Mouse (Mus musculus) mature B cell (primary cell): ENCODE results near the gene Dnase1.
"Not testable (repeated sequence)": the region's sequence is repeated elsewhere in the genome, so short reads cannot be mapped to it uniquely, and the experiment has no call there.

Source experiments
- in situ Hi-C: fragments of 300-500 bp; cut with MboI; formaldehyde crosslinking; loops from 2 replicates; pipeline ENCODE4 v1.14.3; 2019

Gene Dnase1

GRCm38 (mm10) chr16:4036807-4037206 lies at the start of gene Dnase1:
TSS of gene Dnase1 (plus strand) at chr16:4036942.
- in situ Hi-C loops, result no loop called here

GRCm38 (mm10) chr16:3988410-3988809 lies 48.3 kb upstream of the Dnase1 start:
- in situ Hi-C loops, result no loop called here

DNA sequence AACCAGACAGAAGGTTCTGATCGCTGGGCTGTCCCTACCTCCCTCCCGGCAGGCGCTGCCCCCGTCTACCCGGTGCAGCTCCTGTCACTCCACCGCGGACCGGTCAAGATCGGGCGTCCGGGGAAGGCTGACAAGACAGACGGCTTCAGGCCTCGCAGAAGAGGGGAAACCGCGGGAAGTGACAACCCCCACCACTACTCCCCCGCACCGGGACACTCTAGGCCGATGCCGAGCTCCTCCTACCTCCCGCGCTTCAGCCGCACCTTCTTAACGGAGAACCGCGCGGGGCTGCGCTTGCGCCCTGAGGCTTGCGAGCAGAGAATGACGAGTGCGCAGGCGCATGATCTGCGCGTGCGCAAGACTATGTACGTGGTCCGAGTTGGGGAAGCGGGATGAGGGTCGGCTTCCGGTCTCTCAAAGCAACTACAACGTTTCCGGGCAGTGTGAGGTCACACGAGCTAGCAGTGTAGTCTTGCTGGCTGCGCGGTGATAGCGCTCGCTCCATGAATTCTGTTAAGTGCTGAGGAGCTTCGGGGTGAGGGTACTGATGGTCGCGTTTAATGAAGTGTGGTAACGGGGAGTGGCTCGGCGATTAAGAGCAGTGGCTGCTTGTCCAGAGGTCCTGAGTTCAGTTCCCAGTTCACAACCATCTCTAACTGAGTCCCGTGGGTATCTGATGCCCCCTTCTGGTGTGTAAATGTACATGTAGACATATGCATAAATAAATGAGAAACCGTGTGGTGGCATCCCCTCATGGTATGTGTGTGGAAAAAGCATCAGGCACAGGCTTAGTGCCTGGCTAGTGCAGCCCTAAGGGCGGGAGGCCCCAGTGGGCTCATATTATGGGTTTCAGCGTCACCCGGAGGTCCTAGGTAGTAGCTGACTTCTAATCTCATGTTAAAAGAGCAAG lies 33.0 kb upstream of the Dnase1 start, which contains the start of gene Slx4:
Slx4 (minus strand) TSS at position 282 of the 910 bp plus-strand sequence.
- in situ Hi-C loops, result no loop called here

- in situ Hi-C loops, result no loop called here
Measured at GRCm38 (mm10) chr16:4012882-4013570, 23.7 kb upstream of the Dnase1 start.

- in situ Hi-C loops, result no loop called here
Measured at GRCm38 (mm10) chr16:4014040-4014668, 22.6 kb upstream of the Dnase1 start.

- in situ Hi-C loops, result not testable (repeated sequence)
Measured at GRCm38 (mm10) chr16:4016786-4017185, 20.0 kb upstream of the Dnase1 start.

DNA sequence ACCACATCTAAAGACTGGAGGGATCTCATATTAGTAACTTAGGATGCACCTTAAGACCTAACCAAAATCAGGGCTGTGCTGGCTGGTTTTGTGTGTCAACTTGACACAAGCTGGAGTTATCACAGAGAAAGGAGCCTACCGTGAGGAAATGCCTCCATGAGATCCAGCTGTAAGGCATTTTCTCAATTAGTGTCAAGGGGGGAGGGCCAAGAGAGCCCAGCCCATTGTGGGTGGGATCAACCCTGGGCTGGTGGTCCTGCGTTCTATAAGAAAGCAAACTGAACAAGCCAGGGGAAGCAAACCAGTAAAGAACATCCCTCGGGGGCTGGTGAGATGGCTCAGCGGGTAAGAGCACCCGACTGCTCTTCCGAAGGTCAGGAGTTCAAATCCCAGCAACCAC lies 19.3 kb upstream of the Dnase1 start:
- in situ Hi-C loops, result not testable (repeated sequence)

DNA sequence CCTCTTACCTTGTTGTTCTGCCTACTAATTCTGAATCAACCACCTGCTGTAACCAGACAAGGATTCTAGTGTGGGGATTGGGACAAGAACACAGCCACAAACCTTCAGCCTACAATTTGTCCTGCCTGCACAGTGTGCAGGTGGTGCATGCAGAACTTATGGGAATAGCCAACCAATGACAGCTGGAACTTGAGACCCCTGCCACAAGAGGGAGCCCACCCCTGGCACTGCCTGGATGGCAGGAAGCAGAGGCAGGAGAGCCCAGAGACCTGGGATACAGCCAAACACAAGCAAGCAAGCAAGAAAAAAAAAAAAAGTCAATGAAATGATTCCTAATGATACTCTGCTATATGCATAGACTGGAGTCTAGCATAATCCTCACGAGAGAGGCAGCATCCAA lies 15.5 kb upstream of the Dnase1 start:
- in situ Hi-C loops, result no loop called here

GRCm38 (mm10) chr16:4022719-4023118 lies 14.0 kb upstream of the Dnase1 start:
- in situ Hi-C loops, result no loop called here

GRCm38 (mm10) chr16:4026672-4027071 lies 10.1 kb upstream of the Dnase1 start:
- in situ Hi-C loops, result no loop called here

- in situ Hi-C loops, result no loop called here
Measured at GRCm38 (mm10) chr16:4027211-4027610, 9.5 kb upstream of the Dnase1 start.

- in situ Hi-C loops, result no loop called here
Measured at GRCm38 (mm10) chr16:4029371-4029841, 7.3 kb upstream of the Dnase1 start.

DNA sequence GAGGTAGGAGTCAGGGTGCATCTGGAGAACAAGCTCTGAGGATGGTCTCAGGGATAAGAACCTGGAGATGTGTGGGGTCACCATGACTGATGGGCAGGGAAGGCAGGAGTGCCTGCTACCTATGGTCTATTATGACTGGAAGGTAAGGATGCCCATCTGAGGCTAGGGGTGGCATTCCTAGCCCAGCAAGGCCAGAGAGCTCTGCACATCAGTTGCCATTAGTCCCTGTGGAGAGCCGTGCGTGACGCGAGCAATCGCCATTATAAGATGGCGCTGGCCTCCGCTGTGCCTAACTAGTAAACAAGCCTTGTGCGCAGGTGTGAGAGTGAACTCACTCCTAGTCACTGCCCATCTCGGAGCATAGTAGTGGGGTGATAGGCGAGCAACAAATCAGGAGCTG lies 6.2 kb upstream of the Dnase1 start:
- in situ Hi-C loops, result no loop called here

DNA sequence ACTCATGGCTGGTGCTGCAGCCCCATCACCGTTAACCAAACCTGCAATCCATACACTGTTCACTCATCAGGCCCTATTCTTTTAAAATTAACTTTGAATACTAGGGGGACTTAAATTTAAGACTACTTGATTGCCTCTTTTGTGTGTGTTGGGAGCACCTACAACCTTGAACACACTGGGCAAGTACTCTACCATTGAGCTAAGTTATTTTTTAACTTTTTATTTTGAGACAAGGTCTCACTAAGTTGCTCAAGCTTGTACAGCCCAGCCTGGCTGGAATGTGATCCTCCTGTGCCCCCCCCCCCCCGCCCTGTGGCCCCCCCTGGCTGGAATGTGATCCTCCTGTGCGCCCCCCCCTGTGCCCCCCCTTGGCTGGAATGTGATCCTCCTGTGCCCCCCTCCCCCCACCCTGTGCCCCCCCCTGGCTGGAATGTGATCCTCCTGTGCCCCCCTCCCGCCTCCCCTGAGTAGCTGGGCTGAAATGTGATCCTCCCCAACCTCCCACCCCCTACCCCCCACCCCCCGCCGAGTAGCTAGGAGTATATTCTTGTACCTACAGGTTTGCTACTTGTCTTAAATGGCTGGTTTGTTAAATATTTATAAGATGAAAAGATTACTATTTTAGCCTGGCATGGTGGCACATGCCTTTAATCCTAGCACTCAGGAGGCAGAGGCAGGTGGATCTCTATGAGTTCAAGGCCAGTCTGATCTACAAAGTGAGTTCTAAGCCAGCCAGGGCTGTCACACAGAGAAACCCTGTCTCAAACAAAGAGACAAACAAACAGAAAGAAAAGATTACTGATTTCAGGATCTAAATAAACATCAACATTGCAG lies 5.1 kb upstream of the Dnase1 start:
- in situ Hi-C loops, result no loop called here

DNA sequence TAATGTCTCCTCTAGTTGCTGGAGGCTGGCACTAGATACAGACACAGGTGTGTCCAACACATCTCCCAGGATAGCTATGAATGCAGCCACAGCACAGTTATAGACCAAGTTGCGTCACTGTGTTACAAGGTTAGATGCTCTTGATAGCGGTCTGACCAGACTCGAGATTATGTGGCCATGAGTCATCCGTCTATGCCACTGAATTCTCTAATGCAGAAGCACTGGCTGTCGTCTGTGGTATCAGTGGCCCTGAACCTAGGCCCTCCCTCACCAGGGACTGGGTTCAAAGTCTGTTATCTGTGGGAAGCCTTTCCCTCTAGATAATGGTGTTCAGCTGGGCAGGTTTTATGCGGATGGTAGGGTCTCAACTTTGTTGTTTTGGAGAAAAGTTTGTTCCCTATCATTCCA lies 4.4 kb upstream of the Dnase1 start:
- in situ Hi-C loops, result no loop called here

GRCm38 (mm10) chr16:4033971-4034370 lies 2.8 kb upstream of the Dnase1 start:
- in situ Hi-C loops, result no loop called here

DNA sequence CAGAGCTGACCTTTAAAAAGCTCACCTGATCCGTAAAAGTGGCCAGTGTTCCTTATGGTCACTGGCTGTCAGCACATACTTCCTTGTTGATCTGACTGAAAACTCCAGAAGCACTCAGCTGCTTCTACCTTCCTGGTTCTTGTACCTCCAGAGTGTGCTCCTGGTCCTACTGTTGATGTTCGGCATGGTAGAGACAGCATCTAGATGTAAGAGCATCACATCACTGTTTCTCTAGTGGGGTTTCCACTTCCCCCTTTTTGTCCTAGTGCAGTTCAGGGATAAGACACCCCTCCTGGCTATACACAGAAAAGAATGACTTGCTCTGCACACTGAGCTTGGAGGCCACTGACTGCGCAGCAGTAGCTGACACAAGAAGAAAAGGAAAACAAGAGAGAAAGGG lies 2.3 kb upstream of the Dnase1 start:
- in situ Hi-C loops, result no loop called here

DNA sequence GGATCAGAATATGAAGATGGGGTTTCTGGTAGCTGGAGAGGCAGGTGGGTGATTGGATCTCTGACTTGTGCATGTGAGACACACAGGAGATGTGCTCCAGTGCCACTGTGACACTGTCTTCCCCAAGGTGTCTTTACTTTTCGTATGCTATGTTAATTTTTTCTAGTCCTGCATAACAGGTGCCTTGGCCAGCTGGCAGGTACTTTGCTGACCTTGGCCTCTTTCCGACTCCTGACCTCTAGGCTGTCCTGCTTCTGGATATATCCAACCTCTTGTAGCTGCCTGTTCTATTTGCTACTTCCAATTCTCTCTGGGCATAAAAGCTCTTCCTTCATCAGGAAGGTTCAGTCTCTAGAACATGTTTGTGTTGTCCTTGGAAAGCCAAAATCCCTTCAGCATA lies 1.2 kb upstream of the Dnase1 start:
- in situ Hi-C loops, result no loop called here

DNA sequence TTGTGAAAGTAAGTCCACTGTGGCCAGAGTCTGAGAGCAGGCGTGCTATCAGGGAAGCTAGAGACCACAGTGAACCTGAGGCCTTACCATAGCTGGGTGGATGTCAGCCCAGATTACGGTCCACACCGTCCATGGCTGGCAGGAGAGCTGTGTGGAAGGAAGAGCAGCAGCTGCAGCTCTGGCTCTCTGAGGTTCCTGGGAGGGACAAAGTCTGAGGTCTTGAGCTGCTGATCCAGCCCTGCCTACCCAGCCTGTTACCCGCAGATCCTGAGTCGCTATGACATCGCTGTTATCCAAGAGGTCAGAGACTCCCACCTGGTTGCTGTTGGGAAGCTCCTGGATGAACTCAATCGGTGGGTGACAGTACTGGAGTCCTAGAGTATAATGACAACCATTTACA lies 948 bp downstream of the Dnase1 start:
- in situ Hi-C loops, result no loop called here

- in situ Hi-C loops, result no loop called here
Measured at GRCm38 (mm10) chr16:4040206-4040605, 3.5 kb downstream of the Dnase1 start.

DNA sequence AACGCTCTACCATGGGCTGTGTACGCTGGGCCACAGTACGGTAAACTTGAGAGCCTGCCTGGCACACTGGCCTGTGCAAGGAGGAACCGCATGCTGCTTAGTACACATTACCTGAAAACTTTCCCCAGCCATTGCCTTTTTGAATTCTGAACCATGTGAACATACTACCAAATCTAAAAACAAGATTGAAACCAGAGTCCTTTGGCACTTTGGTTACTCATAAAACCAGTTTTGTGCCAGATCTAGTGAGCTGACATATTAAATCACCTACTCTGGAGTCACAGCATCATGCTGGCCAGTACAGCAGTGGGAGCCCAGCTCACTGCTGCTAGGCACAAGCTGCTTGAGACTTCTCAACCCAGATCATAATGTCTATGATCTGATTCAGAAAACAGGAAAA lies 4.9 kb downstream of the Dnase1 start:
- in situ Hi-C loops, result no loop called here

GRCm38 (mm10) chr16:4044093-4044492 lies 7.4 kb downstream of the Dnase1 start:
- in situ Hi-C loops, result no loop called here
